Mouse (Mus musculus): ENCODE measurements around the gene Mvb12b.

DNA sequence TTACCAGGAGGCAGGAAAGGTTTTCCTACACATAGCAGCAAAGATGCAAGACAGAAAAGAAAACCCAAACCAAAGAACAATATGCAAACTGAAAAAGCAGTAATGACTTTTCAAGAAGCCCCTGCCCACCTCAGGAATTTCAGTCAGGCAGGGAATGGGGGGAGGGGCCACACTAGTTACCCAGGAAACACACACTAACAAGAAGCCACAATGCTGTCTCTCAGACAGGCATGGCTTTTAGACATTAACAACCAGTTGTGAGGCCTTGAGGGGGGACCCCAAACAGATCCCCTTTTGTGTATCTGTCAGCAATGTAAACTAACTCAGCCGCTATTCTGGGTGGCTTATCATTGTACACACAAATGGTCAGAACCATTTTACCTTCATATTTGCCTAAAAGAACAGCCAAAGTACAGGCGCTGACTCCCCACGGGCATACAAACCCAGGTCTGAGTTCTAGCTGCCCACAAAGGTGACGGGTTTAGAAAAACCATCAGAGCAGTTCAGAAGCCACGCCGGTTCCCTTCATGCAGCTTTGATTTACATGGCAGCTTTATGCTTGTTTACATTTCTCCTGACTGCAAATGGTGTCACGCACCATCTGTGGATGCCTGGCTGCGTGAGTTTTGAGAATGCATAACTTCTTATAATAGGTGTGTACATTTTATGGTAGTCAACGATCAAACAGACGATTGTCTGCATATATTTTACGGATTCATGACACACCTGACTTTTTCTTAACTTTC lies 105.9 kb downstream of the Mvb12b start:
- TF ChIP-seq GATA1 (IDR thresholded peaks at IDR 0.05; ENCODE audit: borderline replicate concordance, low read length): no peak
- TF ChIP-seq FLI1 (IDR thresholded peaks at IDR 0.05; ENCODE audit: low read length): no peak

Data from megakaryocyte, embryonic 14.5 days (primary cell).